Mouse (Mus musculus) hindbrain, embryonic 16.5 days (tissue): ENCODE measurements around the gene Keap1. TPM values are rescaled to one million over a fixed set of nuclear protein-coding genes. Genes with fewer than 3 reads are reported as not detected.
A peak's percentile ranks its signal among the peaks of the same experiment; 100 is the strongest.
"Not testable (repeated sequence)": the region's sequence is repeated elsewhere in the genome, so short reads cannot be mapped to it uniquely, and the experiment has no call there.

Experiments
- ATAC-seq: fragments of 200-750 bp; cut with Nextera tagmentation; 2 replicates; pipeline ENCODE4 v1.8.0; 2017; ENCODE audit warnings: moderate TSS enrichment, moderate library complexity
- H3K27ac ChIP-seq: fragments of 300-500 bp; sonication (generic); 2 replicates; pipeline ENCODE4 v1.5.1; 2014; ENCODE audit warnings: low read depth, mild to moderate bottlenecking, control low read depth, low read length, moderate library complexity
- H3K27me3 ChIP-seq: fragments of 300-500 bp; sonication (generic); replicated peaks from 2 replicates; pipeline ENCODE4 v1.6.1; 2014; ENCODE audit warnings: low read length; ENCODE audit not compliant: control insufficient read depth, insufficient read depth
- H3K36me3 ChIP-seq: fragments of 300-500 bp; sonication (generic); 2 replicates; pipeline ENCODE4 v1.6.1; 2014; ENCODE audit warnings: mild to moderate bottlenecking, low read length, moderate library complexity, mixed read lengths; ENCODE audit not compliant: control insufficient read depth, insufficient read depth
- H3K4me1 ChIP-seq: fragments of 300-500 bp; sonication (generic); 2 replicates; pipeline ENCODE4 v1.6.1; 2014; ENCODE audit warnings: low read depth, low read length; ENCODE audit not compliant: control insufficient read depth, insufficient read depth
- H3K4me2 ChIP-seq: fragments of 300-500 bp; sonication (generic); 2 replicates; pipeline ENCODE4 v1.6.1; 2014; ENCODE audit warnings: mild to moderate bottlenecking, low read length, control low read depth, moderate library complexity
- H3K4me3 ChIP-seq: fragments of 300-500 bp; sonication (generic); 2 replicates; pipeline ENCODE4 v1.5.1; 2014; ENCODE audit warnings: mild to moderate bottlenecking, low read length, control low read depth, moderate library complexity
- H3K9ac ChIP-seq: fragments of 300-500 bp; sonication (generic); 2 replicates; pipeline ENCODE4 v1.6.1; 2014; ENCODE audit warnings: low read depth, mild to moderate bottlenecking, control low read depth, low read length, moderate library complexity
- H3K9me3 ChIP-seq: fragments of 300-500 bp; sonication (generic); 2 replicates; pipeline ENCODE4 v1.6.1; 2014; ENCODE audit warnings: mild to moderate bottlenecking, low read length, moderate library complexity; ENCODE audit not compliant: control insufficient read depth
- WGBS: fragments of 180-500 bp; shearing (Covaris S2); extraction: QIAGEN DNeasy Blood & Tissue Kit; methylation state at CpG from one replicate; pipeline ENCODE4 v1.1.7; 2014; 5-methylcytosine and 5-hydroxymethylcytosine counted together
- polyA plus RNA-seq: library from polyadenylated mRNA; unstranded; fragments of >200 nt; fragmentation: Nextera tagmentation; extraction: Ambion mirVana; gene quantifications from 2 replicates; pipeline ENCODE4 v1.2.1, GENCODE M21; 2015

The Keap1 gene
- polyA plus RNA-seq, 1 experiment from 2014 or later = 72.0 TPM

DNA sequence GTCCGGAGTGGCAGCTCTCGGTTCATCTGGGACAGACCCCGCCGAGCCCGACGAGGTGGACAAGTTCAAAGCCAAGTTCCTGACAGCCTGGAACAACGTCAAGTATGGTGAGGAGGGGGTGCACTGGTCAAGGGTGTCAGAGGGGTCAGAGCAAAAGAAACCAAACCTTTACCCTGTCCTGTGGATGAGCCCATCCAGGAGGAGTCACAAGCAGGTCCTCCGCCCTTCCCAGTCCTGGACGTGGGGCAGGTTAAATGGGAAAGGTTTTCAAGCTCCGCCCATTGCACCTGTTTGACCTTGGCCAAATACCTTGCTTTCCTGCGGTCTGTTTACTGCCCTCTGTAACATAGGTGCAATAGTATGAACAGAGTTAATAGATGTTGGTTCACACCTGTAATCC, 26.4 kb upstream of the Keap1 start:
- H3K27ac ChIP-seq = no peak overlapping the region
- 5% methylated on average over 11 of the region's 11 CpGs for WGBS

DNA sequence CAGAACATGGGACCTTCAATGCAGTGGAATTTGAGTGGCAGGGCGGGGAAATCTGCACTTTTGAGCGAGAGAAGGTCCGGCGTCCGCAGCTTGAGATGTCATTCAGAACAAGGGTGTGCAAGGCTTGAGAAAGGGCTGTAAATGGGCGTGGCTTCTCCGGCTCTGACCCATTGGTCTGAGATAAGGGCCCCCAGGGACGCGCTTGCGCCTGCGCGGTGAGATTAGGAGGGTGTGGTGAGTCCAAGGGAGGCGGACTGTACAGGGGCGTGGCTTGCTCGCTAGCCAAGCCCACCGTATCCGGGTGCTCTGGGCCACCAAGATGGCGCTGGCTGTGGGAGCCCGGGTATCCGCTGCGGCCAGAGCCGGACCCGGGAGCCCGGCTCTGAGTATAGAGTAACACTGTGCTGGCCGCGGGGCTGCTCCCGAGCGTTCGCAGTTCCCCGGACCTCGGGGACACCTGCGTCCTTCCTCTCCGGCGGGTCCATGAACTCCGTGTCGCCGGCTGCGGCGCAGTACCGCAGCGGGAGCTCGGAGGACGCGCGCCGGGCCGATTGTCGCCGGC, 25.9 kb upstream of the Keap1 start, which contains the start of gene Atg4d:
Gene Atg4d (plus strand): TSS at position 294 of the 562 bp plus-strand sequence.
- under 1% methylated on average over 43 of the region's 49 CpGs for WGBS
- peak; percentile 98 for ATAC-seq
- H3K27ac ChIP-seq = peak within 1 kb of the TSS; percentile 84
- no peaks in the 10 kb centered on the region for H3K9me3 ChIP-seq
- H3K4me2 ChIP-seq = peak within 1 kb of the TSS; percentile 92
- peak within 1 kb of the TSS; percentile 88 for H3K9ac ChIP-seq
- H3K36me3 ChIP-seq = peaks cover 11% of the 10 kb centered on the region; the same call in 1 of the 2 replicates
- H3K27me3 ChIP-seq = no peaks in the 10 kb centered on the region
- H3K4me3 ChIP-seq = peak within 1 kb of the TSS; percentile 80
- peaks cover 20% of the 10 kb centered on the region for H3K4me1 ChIP-seq

More for the DNA sequence above, 26.4 kb upstream of the Keap1 start:
- peaks cover 15% of the 10 kb centered on the region for H3K36me3 ChIP-seq
- H3K27me3 ChIP-seq = no peaks in the 10 kb centered on the region
- peak overlapping the region; percentile 88 for H3K9ac ChIP-seq
- H3K4me2 ChIP-seq = peak overlapping the region; percentile 92
- ATAC-seq = no peak; the same call in 1 of the 2 replicates
- H3K4me1 ChIP-seq = peaks cover 20% of the 10 kb centered on the region
- peak overlapping the region; percentile 80 for H3K4me3 ChIP-seq
- no peaks in the 10 kb centered on the region for H3K9me3 ChIP-seq

DNA sequence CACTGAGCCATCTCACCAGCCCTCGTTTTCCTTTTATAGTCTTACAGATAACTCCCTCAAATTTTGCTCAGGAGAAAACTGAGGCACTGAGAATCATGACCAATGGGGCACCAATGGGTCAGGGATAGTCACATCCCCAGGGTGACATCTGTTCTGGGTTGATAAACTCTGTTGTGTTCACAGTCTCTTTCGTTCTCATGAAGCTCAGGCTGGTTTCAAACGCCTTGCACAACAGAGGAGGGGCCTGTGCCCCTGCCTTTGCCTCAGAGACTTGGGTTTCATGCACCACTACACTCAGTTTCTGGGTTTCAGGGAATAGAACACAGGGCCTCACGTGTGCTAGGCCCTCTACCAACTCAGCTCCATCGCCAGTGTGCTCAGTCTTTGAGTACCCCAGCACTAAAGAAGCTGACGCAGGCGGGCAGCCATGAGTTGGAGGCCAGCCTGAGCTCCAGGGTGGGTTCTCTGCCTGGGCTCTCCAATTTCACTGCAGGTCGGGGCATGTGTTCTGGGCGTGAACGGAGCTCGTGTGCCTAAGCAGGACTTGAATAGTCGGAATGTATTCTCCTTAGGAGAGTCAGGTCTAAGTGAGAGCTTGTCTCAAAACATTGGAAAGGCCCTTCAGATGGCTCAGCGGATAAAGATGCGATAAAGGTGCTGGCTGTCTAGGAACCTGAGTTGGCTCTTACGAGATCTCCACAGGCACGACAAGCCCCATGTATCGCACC, 25.3 kb upstream of the Keap1 start:
- no peak; the same call in none of the 2 replicates for ATAC-seq
- WGBS = 20% methylated on average over 17 of the region's 17 CpGs

DNA sequence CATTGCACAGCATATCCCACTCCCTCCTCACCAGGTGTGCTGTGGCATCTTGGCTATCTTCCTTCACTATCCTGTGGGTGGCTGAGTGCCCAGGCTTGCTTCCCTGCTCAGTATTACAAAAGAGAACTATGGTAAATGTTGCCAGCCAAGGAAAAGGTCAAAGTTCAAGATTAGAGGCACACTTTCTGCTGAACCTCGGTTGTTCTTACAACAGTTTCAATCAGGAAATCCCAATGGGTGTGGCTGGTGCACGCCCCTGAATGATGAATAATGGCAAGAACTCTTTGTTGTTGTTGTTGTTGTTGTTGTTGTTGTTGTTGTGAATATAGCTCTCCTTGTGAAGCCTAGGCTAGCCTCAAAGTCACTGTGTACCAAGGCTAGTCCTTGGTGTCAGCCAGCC, 22.7 kb upstream of the Keap1 start:
- Histone ChIP-seq H3K36me3 (no peaks in the 10 kb centered on the region), H3K4me1 (peaks cover 18% of the 10 kb centered on the region), H3K4me2 (no peak overlapping the region), H3K9ac (no peak overlapping the region), H3K27me3 (no peaks in the 10 kb centered on the region; the same call in 1 of the 2 replicates), H3K9me3 (no peaks in the 10 kb centered on the region), H3K4me3 (no peak overlapping the region), H3K27ac (no peak overlapping the region)
- WGBS = 55% methylated on average over 2 of the region's 2 CpGs
- ATAC-seq = no peak

More for the DNA sequence above, 25.3 kb upstream of the Keap1 start:
- Histone ChIP-seq H3K27me3 (no peaks in the 10 kb centered on the region), H3K4me3 (peak overlapping the region; percentile 80), H3K9ac (peak overlapping the region; percentile 71), H3K36me3 (peaks cover 8% of the 10 kb centered on the region; the same call in 1 of the 2 replicates), H3K9me3 (no peaks in the 10 kb centered on the region), H3K27ac (peak overlapping the region; percentile 84), H3K4me1 (peaks cover 20% of the 10 kb centered on the region), H3K4me2 (peak overlapping the region; percentile 92)

DNA sequence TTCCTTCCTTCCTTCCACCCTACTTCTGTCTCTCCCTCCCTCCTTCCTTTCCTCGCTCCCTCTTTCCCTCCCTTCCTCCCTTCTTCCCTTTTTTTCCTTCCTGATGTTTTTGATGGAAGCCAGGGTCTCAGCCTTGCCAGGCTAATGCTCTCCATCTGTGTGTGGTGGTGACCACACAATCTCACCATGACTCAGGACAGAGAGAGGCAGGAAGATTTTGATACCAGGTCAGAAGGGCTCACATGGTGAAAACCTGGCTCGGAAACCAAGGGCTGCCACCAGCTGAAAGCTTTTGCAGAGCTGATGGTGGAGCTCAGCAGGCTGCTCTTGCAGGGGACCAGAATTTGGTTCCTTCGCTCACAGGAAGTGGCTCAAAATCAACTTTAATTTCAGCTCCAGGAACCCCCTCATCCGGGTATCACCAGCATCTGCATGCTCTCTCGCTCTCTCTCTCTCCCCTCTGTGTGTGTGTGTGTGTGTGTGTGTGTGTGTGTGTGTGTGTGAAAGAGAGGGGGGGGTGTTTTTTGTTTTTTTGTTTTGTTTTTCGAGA, 21.4 kb upstream of the Keap1 start:
- H3K36me3 ChIP-seq = no peaks in the 10 kb centered on the region
- no peak overlapping the region for H3K27ac ChIP-seq
- no peaks in the 10 kb centered on the region for H3K9me3 ChIP-seq
- no peak overlapping the region for H3K9ac ChIP-seq
- H3K4me3 ChIP-seq = no peak overlapping the region
- no peaks in the 10 kb centered on the region; the same call in 1 of the 2 replicates for H3K27me3 ChIP-seq
- 78% methylated on average over 6 of the region's 6 CpGs for WGBS
- peaks cover 5% of the 10 kb centered on the region for H3K4me1 ChIP-seq
- H3K4me2 ChIP-seq = no peak overlapping the region
- ATAC-seq = no peak

DNA sequence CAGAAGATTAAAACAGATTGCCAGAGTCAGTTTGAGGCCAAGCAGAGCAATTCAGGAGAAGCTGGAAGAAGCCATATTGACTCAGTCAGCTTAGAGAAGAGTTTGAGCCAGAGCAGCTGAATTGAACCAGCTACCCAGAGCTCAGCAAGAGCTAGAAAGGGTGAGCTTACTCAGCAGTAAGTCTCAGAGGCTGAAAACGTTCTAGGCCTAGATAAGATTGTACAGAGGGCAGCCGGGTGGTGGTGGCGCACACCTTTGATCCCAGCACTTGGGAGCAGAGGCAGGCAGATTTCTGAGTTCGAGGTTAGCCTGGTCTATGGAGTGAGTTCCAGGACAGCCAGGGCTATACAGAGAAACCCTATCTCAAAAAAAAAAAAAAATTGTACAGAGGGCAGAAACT, 17.2 kb upstream of the Keap1 start:
- WGBS = 83% methylated on average over 4 of the region's 4 CpGs
- H3K4me1 ChIP-seq, H3K27me3 ChIP-seq, H3K4me2 ChIP-seq, ATAC-seq, H3K36me3 ChIP-seq, H3K9ac ChIP-seq, H3K9me3 ChIP-seq, H3K4me3 ChIP-seq, H3K27ac ChIP-seq: not testable (repeated sequence)

DNA sequence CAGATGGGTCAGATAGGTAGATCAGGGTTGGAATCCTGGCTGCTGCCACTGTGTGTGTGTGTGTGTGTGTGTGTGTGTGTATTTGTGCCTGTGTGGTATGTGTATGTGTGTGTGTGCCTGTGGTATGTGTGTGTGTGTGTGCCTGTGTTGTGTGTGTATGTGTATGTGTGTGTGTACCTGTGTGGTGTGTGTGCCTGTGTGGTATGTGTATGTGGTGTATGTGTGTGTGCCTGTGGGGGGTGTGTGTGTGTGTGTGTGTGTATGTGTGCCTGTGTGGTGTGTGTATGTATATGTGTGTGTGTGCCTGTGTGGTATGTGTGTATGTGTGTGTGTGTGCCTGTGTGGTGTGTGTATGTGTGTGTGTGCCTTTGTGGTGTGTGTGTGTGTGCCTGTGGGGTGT, 15.5 kb upstream of the Keap1 start:
- Histone ChIP-seq H3K27ac (no peak overlapping the region), H3K4me2 (no peak overlapping the region), H3K4me1 (no peaks in the 10 kb centered on the region), H3K9me3 (no peaks in the 10 kb centered on the region), H3K9ac (no peak overlapping the region), H3K36me3 (no peaks in the 10 kb centered on the region), H3K4me3 (no peak overlapping the region), H3K27me3 (peaks cover 5% of the 10 kb centered on the region)
- ATAC-seq = no peak

DNA sequence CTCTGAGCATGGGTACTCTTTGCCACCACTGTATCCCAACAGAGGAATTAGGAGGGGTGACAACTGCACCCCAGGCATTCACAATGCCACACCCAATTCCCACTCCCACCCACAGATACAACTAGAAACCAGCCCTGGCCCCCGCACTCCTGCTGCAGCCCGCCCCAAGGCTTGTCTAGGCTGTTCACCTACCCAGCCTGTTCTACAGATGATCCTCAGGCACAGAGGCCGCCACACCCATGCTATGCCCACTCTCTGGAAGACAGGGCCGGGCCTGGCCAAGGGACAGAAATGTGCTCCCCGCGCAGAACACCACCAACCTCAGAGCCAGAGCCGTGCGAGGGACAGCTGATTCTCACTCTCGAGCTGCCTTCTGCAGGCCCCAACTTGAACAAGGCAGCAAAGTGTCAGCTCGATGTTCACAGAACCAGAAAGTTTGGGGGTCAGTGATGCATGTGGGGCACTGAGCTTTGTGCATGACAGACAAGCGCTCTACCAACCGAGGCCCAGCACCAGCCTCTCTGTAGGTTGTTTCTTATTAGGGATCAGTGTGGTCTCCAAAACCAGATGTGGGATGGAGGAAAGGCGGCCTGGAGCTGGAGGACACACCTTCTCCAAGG, 12.1 kb upstream of the Keap1 start:
- ATAC-seq = no peak; the same call in 1 of the 2 replicates
- Histone ChIP-seq H3K9ac (no peak overlapping the region), H3K9me3 (no peaks in the 10 kb centered on the region), H3K36me3 (no peaks in the 10 kb centered on the region), H3K27ac (no peak overlapping the region), H3K4me1 (peaks cover 3% of the 10 kb centered on the region; the same call in 1 of the 2 replicates), H3K27me3 (peaks cover 35% of the 10 kb centered on the region), H3K4me3 (no peak overlapping the region), H3K4me2 (no peak overlapping the region)
- 67% methylated on average over 13 of the region's 13 CpGs for WGBS

DNA sequence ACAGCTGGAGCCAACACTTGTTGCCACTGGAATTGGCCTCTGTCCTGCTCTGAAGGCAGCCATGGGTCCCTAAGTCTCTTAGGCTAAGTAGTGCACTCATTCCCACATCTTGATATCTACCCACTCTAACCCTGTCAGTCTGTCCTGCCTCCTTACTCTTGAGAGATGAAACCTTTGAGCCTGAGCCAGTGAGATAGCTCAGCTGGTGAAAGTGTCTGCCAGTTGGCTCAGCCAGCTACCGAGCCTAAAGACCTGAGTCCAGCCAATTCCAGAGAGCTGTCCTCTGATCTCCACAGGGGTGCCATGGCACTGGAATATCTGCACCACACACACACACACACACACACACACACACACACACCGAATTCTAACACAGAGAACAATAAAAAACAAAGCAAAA, 11.3 kb upstream of the Keap1 start:
- WGBS = 49% methylated on average over 2 of the region's 2 CpGs
- H3K27me3 ChIP-seq = peaks cover 41% of the 10 kb centered on the region
- no peak for ATAC-seq

More for the DNA sequence above, 11.3 kb upstream of the Keap1 start:
- H3K4me3 ChIP-seq = no peak overlapping the region
- peaks cover 3% of the 10 kb centered on the region; the same call in 1 of the 2 replicates for H3K4me1 ChIP-seq
- no peak overlapping the region for H3K9ac ChIP-seq
- H3K36me3 ChIP-seq = no peaks in the 10 kb centered on the region
- no peaks in the 10 kb centered on the region for H3K9me3 ChIP-seq
- no peak overlapping the region for H3K27ac ChIP-seq
- no peak overlapping the region for H3K4me2 ChIP-seq
